9 mouse cellular contexts compared by ENCODE assay signal in the genomic region with DNA sequence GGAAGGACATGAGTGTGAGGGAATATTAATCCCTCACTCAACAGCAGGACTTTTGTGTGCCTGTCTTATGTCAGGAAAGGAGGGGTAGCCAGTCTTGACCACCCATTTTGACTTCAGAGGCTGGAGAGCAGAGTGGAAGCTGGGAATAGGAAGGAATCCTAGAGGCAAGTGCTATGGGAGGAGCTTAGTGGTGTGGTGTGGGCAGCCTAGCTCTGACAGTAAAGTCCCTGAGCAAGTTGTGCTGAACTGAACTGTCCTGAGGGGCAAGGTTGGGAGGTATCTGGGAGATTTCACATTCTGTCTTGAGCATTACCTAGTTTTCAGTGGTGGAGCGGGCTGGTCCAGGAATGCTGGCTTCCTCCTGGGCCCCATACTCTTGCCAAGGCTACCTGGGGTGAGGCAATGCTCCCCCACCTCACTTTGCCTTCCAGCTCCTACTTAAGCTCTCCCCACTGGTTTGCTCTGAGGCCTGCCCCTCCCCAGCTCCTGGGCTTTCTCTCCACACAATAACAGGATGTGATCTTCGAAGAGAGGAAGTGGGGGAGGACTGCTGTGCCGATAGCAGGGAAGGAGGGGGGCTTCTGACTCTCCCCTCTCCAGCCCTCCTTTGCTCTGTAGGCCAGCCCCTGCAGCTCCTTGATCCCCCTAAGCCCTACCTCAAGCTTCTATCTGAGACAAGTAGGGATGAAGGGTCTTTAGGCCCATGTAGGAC. TPM values are rescaled to one million over a fixed set of nuclear protein-coding genes. Genes with fewer than 3 reads are reported as not detected.
DNase-seq lines count a peak whose midpoint lies in the region; ATAC-seq lines count a peak whose summit lies in the region.
"Had no signal": no experiment of that assay in that cellular context is flagged by ENCODE, and none has a peak within 500 bp of the region (broad histone marks: within the 10 kb centered on the region; RNA-seq: fewer than 3 reads in every experiment).

No protein-coding gene starts in this region.

- intact Hi-C loops in gastrocnemius, postnatal 14 days (cut with DNase I; ENCODE audit: low total_unique reads): no loop called here

- ATAC-seq in activated CD4-positive, CD25-positive, alpha-beta regulatory T cell, adult 4 months: peak; percentile 86
- ATAC-seq in hematopoietic stem cell, adult 5-6 weeks (replicated peaks in 1 of 2; ENCODE audit: insufficient read depth in 1 of 2, low FRiP score in 2 of 2, low TSS enrichment in 1 of 2, low read depth in 1 of 2, poor library complexity in 2 of 2, severe bottlenecking in 2 of 2): peak; percentile 83 to 85

- peak; percentile 58 for DNase-seq in CD4-positive, CD25-positive, alpha-beta regulatory T cell, adult 2 months (ENCODE audit: low read depth, low spot score)
- DNase-seq in lung, postnatal 10 days: peak; percentile 75
- no peak for DNase-seq in spleen, postnatal 14 days (ENCODE audit: low spot score in 2 of 2)
- no peak for DNase-seq in gastrocnemius, postnatal 14 days
- DNase-seq in adrenal gland, postnatal 4 days (ENCODE audit: low spot score in 2 of 2): no peak
- DNase-seq in embryo, embryonic 10.5 days (ENCODE audit: low spot score): no peak

RNA-seq across cellular contexts. Expression of gene Pdzk1ip1, which starts 13.1 kb away (rescaled TPM):
- polyA plus RNA-seq in activated CD4-positive, CD25-positive, alpha-beta regulatory T cell, adult 4 months (2017; shearing (Covaris generic)): 10 to 100 TPM; 31.4 to 40.8 TPM
- 26.4 and 37.5 TPM in 2 replicates for total RNA-seq in hematopoietic stem cell, adult 5-6 weeks (2017)
- under 1 TPM in 1 of 2 experiments, not detected in 1; 0.57 TPM for total RNA-seq in gastrocnemius, postnatal 14 days (2021)
- 10 to 100 TPM in 1 of 2 experiments, 1 to 10 TPM in 1; 3.2 to 46.4 TPM for total RNA-seq in adrenal gland, postnatal 4 days (2021)
- total RNA-seq: adrenal gland, postnatal 36 days had no signal

RNA-seq across cellular contexts. Expression of gene Tal1, which starts 19.1 kb away (rescaled TPM):
- not detected for polyA plus RNA-seq in activated CD4-positive, CD25-positive, alpha-beta regulatory T cell, adult 4 months (2017; shearing (Covaris generic))
- 33.4 and 38.4 TPM in 2 replicates for total RNA-seq in hematopoietic stem cell, adult 5-6 weeks (2017)
- total RNA-seq in gastrocnemius, postnatal 14 days (2021): 1 to 10 TPM; 1.9 to 2.5 TPM
- total RNA-seq in adrenal gland, postnatal 4 days (2021): 10 to 100 TPM in 1 of 2 experiments, 1 to 10 TPM in 1; 6.3 to 11.3 TPM

RNA-seq across cellular contexts. Expression of gene Cyp4x1, which starts 58.7 kb away (rescaled TPM):
- not detected for polyA plus RNA-seq in activated CD4-positive, CD25-positive, alpha-beta regulatory T cell, adult 4 months (2017; shearing (Covaris generic))
- not detected in 2 replicates for total RNA-seq in hematopoietic stem cell, adult 5-6 weeks (2017)
- not detected for total RNA-seq in gastrocnemius, postnatal 14 days (2021)
- total RNA-seq in adrenal gland, postnatal 4 days (2021): under 1 TPM; 0.23 to 0.28 TPM
- total RNA-seq: adrenal gland, postnatal 36 days had no signal

Comparison
In these comparisons a context has a peak if more than half of its experiments do, and no peak if none do; other contexts are left out.
1. DNase-seq: peak in CD4-positive, CD25-positive, alpha-beta regulatory T cell, adult 2 months (single experiment) and lung, postnatal 10 days (single experiment); none in spleen, postnatal 14 days (0 of 2), gastrocnemius, postnatal 14 days (single experiment), adrenal gland, postnatal 4 days (0 of 2) and embryo, embryonic 10.5 days (single experiment).